Mouse (Mus musculus): ENCODE data around the gene Senp8.

DNA sequence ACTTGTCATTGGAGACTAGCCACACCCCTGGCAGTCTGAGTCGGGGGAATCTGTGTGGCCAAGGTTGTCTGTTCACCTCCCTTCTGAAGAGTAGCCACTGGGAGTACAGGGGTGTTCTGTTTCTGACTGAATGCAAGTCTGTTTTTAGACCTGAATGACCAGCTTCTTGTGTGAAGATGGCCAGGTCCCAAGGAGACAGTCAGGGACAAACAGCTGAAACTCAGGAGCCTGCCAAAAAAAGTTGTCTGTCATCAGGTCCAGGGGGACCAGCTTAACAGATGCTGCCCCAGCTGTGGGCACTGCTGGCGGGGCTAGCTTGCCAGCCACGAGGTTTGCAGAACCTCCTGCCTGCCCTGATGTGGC lies 55.1 kb downstream of the Senp8 start:
- TF ChIP-seq POLR2A (IDR thresholded peaks at IDR 0.05; ENCODE audit: low read depth, low read length) (no peak), CTCF (IDR thresholded peaks at IDR 0.05; ENCODE audit: extremely low read depth, insufficient read depth, insufficient read length, insufficient replicate concordance) (no peak)

All from spleen, adult 2 months (tissue).